Comparison of ENCODE assay signal across 8 mouse cellular contexts in the genomic region with DNA sequence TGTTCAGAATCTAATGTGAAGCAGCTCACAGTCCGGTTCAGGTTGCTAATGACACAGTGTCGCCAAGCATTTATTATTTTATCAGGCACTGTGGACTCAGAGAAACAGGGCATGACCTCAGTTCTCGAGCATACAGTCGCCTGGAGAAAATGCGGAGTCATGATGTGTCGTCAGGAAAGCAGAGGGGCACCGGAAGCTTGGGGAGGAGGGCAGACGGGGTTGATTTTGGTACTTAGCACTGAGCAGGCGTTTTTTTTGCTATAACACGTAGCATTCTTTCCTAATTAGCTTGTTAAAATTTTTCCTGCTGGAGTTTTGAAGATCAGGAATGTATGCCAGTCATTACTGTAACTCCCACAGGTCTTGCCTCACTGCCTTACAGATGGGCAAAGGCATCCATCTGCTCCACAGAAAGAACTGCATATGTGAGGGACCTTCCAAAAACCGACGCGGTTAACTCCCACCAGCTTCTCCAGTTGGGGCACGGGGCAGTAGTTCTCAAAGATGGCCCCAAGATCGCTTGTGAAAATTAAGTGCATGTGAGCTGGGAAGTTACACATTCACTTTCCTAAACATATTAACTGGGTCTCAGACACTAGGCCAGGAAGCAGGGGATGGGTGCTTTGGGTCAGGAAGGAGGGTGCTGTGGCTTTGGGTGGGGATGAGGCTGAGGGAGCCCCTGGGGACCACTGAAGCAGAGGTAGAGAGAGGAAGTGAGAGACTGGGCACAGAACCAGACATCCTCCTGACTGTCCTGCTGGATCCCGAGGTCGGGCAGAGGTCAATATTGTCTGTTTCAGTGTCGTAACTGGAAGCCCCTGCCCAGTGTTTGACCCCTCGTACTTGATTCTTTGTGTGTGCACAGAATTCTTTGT. TPM values are rescaled to one million over a fixed set of nuclear protein-coding genes. Genes with fewer than 3 reads are reported as not detected.
DNase-seq lines count a peak whose midpoint lies in the region; ATAC-seq and TF ChIP-seq lines count a peak whose summit lies in the region.

No protein-coding gene starts in this region.

- 0 out of 2 replicates have a peak, but pooled peaks cover 2% of the 10 kb centered on the region for H3K4me1 ChIP-seq in lung, embryonic 14.5 days (ENCODE audit: insufficient read depth)
- peaks cover 17% of the 10 kb centered on the region for H3K4me1 ChIP-seq in limb, embryonic 10.5 days
- H3K4me1 ChIP-seq in spleen, adult 2 months (ENCODE audit: control insufficient read depth, insufficient read depth, insufficient read length) = peaks cover 13% of the 10 kb centered on the region
- H3K4me1 ChIP-seq in hindbrain, embryonic 13.5 days (replicated peaks) = peaks cover 5% of the 10 kb centered on the region; the same call in 1 of the 2 replicates

- no peak overlapping the region for H3K4me3 ChIP-seq in lung, embryonic 14.5 days (ENCODE audit: low read depth, low read length)
- no peak overlapping the region for H3K4me3 ChIP-seq in limb, embryonic 10.5 days
- H3K4me3 ChIP-seq in spleen, adult 2 months (ENCODE audit: extremely low read depth, insufficient read depth, insufficient read length) = no peak overlapping the region
- H3K4me3 ChIP-seq in hindbrain, embryonic 13.5 days = no peak overlapping the region

- no peak overlapping the region for H3K9ac ChIP-seq in lung, embryonic 14.5 days
- H3K9ac ChIP-seq in hindbrain, embryonic 13.5 days = no peak overlapping the region

- no peak overlapping the region; the same call in 1 of the 2 replicates for H3K4me2 ChIP-seq in lung, embryonic 14.5 days
- no peak overlapping the region for H3K4me2 ChIP-seq in hindbrain, embryonic 13.5 days

- H3K27me3 ChIP-seq in lung, embryonic 14.5 days (ENCODE audit: insufficient read depth, low read length) = no peaks in the 10 kb centered on the region
- H3K27me3 ChIP-seq in limb, embryonic 10.5 days (ENCODE audit: low read depth, poor library complexity, severe bottlenecking) = no peaks in the 10 kb centered on the region
- no peaks in the 10 kb centered on the region for H3K27me3 ChIP-seq in spleen, adult 2 months (ENCODE audit: control insufficient read depth, insufficient read depth, low read length)
- H3K27me3 ChIP-seq in hindbrain, embryonic 13.5 days = no peaks in the 10 kb centered on the region

- WGBS in lung, embryonic 14.5 days = 25% methylated on average over 19 of the region's 19 CpGs
- WGBS in limb, embryonic 10.5 days = 48% methylated on average over 19 of the region's 19 CpGs
- 9% methylated on average over 19 of the region's 19 CpGs for WGBS in spleen, adult 2 months
- WGBS in hindbrain, embryonic 13.5 days = 48% methylated on average over 19 of the region's 19 CpGs

- TF ChIP-seq CTCF in lung, embryonic 14.5 days (IDR thresholded peaks at IDR 0.05; ENCODE audit: low read depth) = no peak
- no peak for TF ChIP-seq CTCF in spleen, adult 2 months (IDR thresholded peaks at IDR 0.05; ENCODE audit: extremely low read depth, insufficient read depth, insufficient read length, insufficient replicate concordance)

- no peaks in the 10 kb centered on the region for H3K36me3 ChIP-seq in lung, embryonic 14.5 days (ENCODE audit: insufficient read depth)
- H3K36me3 ChIP-seq in limb, embryonic 10.5 days = no peaks in the 10 kb centered on the region
- no peaks in the 10 kb centered on the region for H3K36me3 ChIP-seq in spleen, adult 2 months (ENCODE audit: control insufficient read depth, insufficient read depth, low read length)
- H3K36me3 ChIP-seq in hindbrain, embryonic 13.5 days = no peaks in the 10 kb centered on the region

- H3K9me3 ChIP-seq in lung, embryonic 14.5 days (ENCODE audit: low read depth, low read length) = no peaks in the 10 kb centered on the region
- H3K9me3 ChIP-seq in limb, embryonic 10.5 days (replicated peaks) = no peaks in the 10 kb centered on the region
- no peaks in the 10 kb centered on the region for H3K9me3 ChIP-seq in hindbrain, embryonic 13.5 days

- no peak for TF ChIP-seq POLR2A in spleen, adult 2 months (IDR thresholded peaks at IDR 0.05; ENCODE audit: low read depth, low read length)

- no peak for ATAC-seq in lung, embryonic 14.5 days (ENCODE audit: insufficient read depth)
- ATAC-seq in hindbrain, embryonic 13.5 days (ENCODE audit: low FRiP score) = no peak

- DNase-seq in lung, embryonic 14.5 days = peak; percentile 51
- no peak for DNase-seq in lung, postnatal 25 days (ENCODE audit: low spot score)
- peak; percentile 45 for DNase-seq in c-Kit-positive CD71-positive TER-119-positive erythroid progenitor cells, embryonic 14.5 days (ENCODE audit: low spot score)
- peak; percentile 45 for DNase-seq in limb, embryonic 10.5 days (ENCODE audit: low spot score)
- DNase-seq in spleen, adult 2 months (ENCODE audit: low read depth in 1 of 2, low spot score in 2 of 2) = peak; percentile 39 to 82
- DNase-seq in testis, postnatal 14 days (ENCODE audit: low spot score) = no peak
- no peak for DNase-seq in cerebellum, adult 11-12 months

- H3K27ac ChIP-seq in lung, embryonic 14.5 days (ENCODE audit: low read depth) = no peak overlapping the region
- H3K27ac ChIP-seq in limb, embryonic 10.5 days = no peak overlapping the region
- H3K27ac ChIP-seq in spleen, adult 2 months (ENCODE audit: insufficient read depth, low read length) = peak overlapping the region; percentile 53; the same call in 1 of the 2 replicates
- H3K27ac ChIP-seq in hindbrain, embryonic 13.5 days = no peak overlapping the region

RNA-seq across cellular contexts. Expression of a gene that starts 19.4 kb away (rescaled TPM):
- 151 and 163 TPM in 2 replicates for polyA plus RNA-seq in lung, embryonic 14.5 days (2014; fragmentation: Nextera tagmentation; extraction: Ambion mirVana)
- 168 and 183 TPM in 2 replicates for polyA plus RNA-seq in limb, embryonic 10.5 days (2016; fragmentation: Nextera tagmentation; extraction: Ambion mirVana)
- 14.8 and 18.7 TPM in 2 replicates for polyA plus RNA-seq in spleen, adult 2 months (2012; rRNA removed)
- polyA plus RNA-seq in hindbrain, embryonic 13.5 days (2015; fragmentation: Nextera tagmentation; extraction: Ambion mirVana) = 116 and 122 TPM in 2 replicates

RNA-seq across cellular contexts. Expression of a gene that starts 50.4 kb away (rescaled TPM):
- 52.0 and 53.2 TPM in 2 replicates for polyA plus RNA-seq in lung, embryonic 14.5 days (2014; fragmentation: Nextera tagmentation; extraction: Ambion mirVana)
- 56.8 and 64.1 TPM in 2 replicates for polyA plus RNA-seq in limb, embryonic 10.5 days (2016; fragmentation: Nextera tagmentation; extraction: Ambion mirVana)
- 5.3 and 5.9 TPM in 2 replicates for polyA plus RNA-seq in spleen, adult 2 months (2012; rRNA removed)
- polyA plus RNA-seq in hindbrain, embryonic 13.5 days (2015; fragmentation: Nextera tagmentation; extraction: Ambion mirVana) = 45.7 and 49.5 TPM in 2 replicates

RNA-seq across cellular contexts. Expression of a gene that starts 52.1 kb away (rescaled TPM):
- 0.43 and 0.50 TPM in 2 replicates for polyA plus RNA-seq in lung, embryonic 14.5 days (2014; fragmentation: Nextera tagmentation; extraction: Ambion mirVana)
- 0.56 and 0.63 TPM in 2 replicates for polyA plus RNA-seq in limb, embryonic 10.5 days (2016; fragmentation: Nextera tagmentation; extraction: Ambion mirVana)
- polyA plus RNA-seq in spleen, adult 2 months (2012; rRNA removed) = 0.34 TPM in 1 of 2 replicates, not detected in the other
- polyA plus RNA-seq in hindbrain, embryonic 13.5 days (2015; fragmentation: Nextera tagmentation; extraction: Ambion mirVana) = 0.39 and 0.68 TPM in 2 replicates

Comparison
In these comparisons a context has a peak if more than half of its experiments do, and no peak if none do; other contexts are left out.
1. DNase-seq: peak in lung, embryonic 14.5 days (single experiment), c-Kit-positive CD71-positive TER-119-positive erythroid progenitor cells, embryonic 14.5 days (single experiment), limb, embryonic 10.5 days (single experiment) and spleen, adult 2 months (2 of 2); none in lung, postnatal 25 days (single experiment), testis, postnatal 14 days (single experiment) and cerebellum, adult 11-12 months (single experiment).